In the genomic region with DNA sequence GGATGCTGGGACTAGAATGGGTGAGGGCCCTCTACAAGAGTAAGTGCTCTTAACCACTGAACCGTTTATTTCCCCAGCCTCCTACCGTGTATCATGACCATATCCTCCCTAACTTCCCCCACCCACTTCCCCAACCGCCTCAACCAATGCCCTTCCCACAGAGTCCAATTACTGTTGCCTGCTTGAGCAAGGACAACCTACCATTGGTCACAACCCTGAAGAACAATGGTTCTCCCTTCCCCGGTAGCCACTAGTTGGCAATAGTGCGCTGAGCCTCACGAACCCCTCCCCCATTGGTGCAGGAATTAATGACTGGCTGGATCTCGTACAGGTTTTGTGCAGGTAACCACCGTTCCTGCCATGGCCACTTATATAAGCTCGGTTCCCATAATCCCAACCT, we compare ENCODE assay signal across 12 mouse cellular contexts. TPM values are rescaled to one million over a fixed set of nuclear protein-coding genes. Genes with fewer than 3 reads are reported as not detected.
DNase-seq lines count a peak whose midpoint lies in the region; ATAC-seq and TF ChIP-seq lines count a peak whose summit lies in the region.
"Had no signal": no experiment of that assay in that cellular context is flagged by ENCODE, and none has a peak within 500 bp of the region (broad histone marks: within the 10 kb centered on the region; RNA-seq: fewer than 3 reads in every experiment).

No protein-coding gene starts in this region.

- 60% methylated on average over 9 of the region's 9 CpGs for WGBS in intestine, embryonic 16.5 days
- WGBS in cerebellum, adult 2 months = 76% methylated on average over 9 of the region's 9 CpGs
- 57% methylated on average over 9 of the region's 9 CpGs for WGBS in forebrain, embryonic 16.5 days

- no peaks in the 10 kb centered on the region for H3K27me3 ChIP-seq in ES-Bruce4 (ENCODE audit: control insufficient read depth, insufficient read depth, low read length, poor library complexity, severe bottlenecking)
- H3K27me3 ChIP-seq in intestine, embryonic 16.5 days (replicated peaks; ENCODE audit: control insufficient read depth, insufficient read depth, low read length) = no peaks in the 10 kb centered on the region
- no peaks in the 10 kb centered on the region for H3K27me3 ChIP-seq in cerebellum, adult 2 months (ENCODE audit: control insufficient read depth, insufficient read depth, low read length)
- H3K27me3 ChIP-seq in forebrain, embryonic 16.5 days (replicated peaks; ENCODE audit: control insufficient read depth, insufficient read depth, low read length) = no peaks in the 10 kb centered on the region
- H3K27me3 ChIP-seq: limb, embryonic 15.5 days had no signal

- no peaks in the 10 kb centered on the region for H3K36me3 ChIP-seq in ES-Bruce4 (ENCODE audit: control insufficient read depth, insufficient read depth, low read length, poor library complexity, severe bottlenecking)
- H3K36me3 ChIP-seq in intestine, embryonic 16.5 days (ENCODE audit: control insufficient read depth, insufficient read depth, low read length) = no peaks in the 10 kb centered on the region
- no peaks in the 10 kb centered on the region for H3K36me3 ChIP-seq in forebrain, embryonic 16.5 days (ENCODE audit: control insufficient read depth, insufficient read depth)
- H3K36me3 ChIP-seq: G1E; limb, embryonic 15.5 days had no signal

- no peak for ATAC-seq in intestine, embryonic 16.5 days
- ATAC-seq in forebrain, embryonic 16.5 days = no peak
- ATAC-seq: forebrain, embryonic 13.5 days; hindbrain, embryonic 16.5 days had no signal

- H3K4me1 ChIP-seq in ES-Bruce4 (ENCODE audit: control insufficient read depth, insufficient read depth, low read length) = peaks cover 19% of the 10 kb centered on the region
- H3K4me1 ChIP-seq in intestine, embryonic 16.5 days (ENCODE audit: control insufficient read depth, insufficient read depth, low read length) = peaks cover 45% of the 10 kb centered on the region
- H3K4me1 ChIP-seq in cerebellum, adult 2 months (ENCODE audit: control insufficient read depth, insufficient read depth, low read length) = peaks cover 3% of the 10 kb centered on the region
- H3K4me1 ChIP-seq in forebrain, embryonic 16.5 days (replicated peaks; ENCODE audit: control insufficient read depth, insufficient read depth, low read length) = no peaks in the 10 kb centered on the region

- no peaks in the 10 kb centered on the region for H3K9me3 ChIP-seq in ES-Bruce4 (replicated peaks; ENCODE audit: control insufficient read depth, insufficient read depth, low read length, poor library complexity, severe bottlenecking)
- no peaks in the 10 kb centered on the region for H3K9me3 ChIP-seq in intestine, embryonic 16.5 days (ENCODE audit: control insufficient read depth, low read length)
- no peaks in the 10 kb centered on the region for H3K9me3 ChIP-seq in forebrain, embryonic 16.5 days (ENCODE audit: control insufficient read depth, low read length)
- H3K9me3 ChIP-seq: forebrain, embryonic 13.5 days; G1E; limb, embryonic 15.5 days had no signal

- no peak for TF ChIP-seq POLR2A in ES-Bruce4 (IDR thresholded peaks at IDR 0.05; ENCODE audit: insufficient read depth, low read length)
- no peak for TF ChIP-seq POLR2A in cerebellum, adult 2 months (IDR thresholded peaks at IDR 0.05; ENCODE audit: borderline replicate concordance, insufficient read depth, low read length)

- no peak overlapping the region for H3K4me2 ChIP-seq in intestine, embryonic 16.5 days (ENCODE audit: low read depth, low read length)
- no peak overlapping the region for H3K4me2 ChIP-seq in forebrain, embryonic 16.5 days (ENCODE audit: low read length)
- H3K4me2 ChIP-seq: forebrain, embryonic 13.5 days; limb, embryonic 15.5 days had no signal

- H3K4me3 ChIP-seq in ES-Bruce4 (ENCODE audit: low read depth, low read length) = peak overlapping the region; percentile 27
- H3K4me3 ChIP-seq in intestine, embryonic 16.5 days (ENCODE audit: low read length) = no peak overlapping the region
- no peak overlapping the region for H3K4me3 ChIP-seq in cerebellum, adult 2 months (replicated peaks; ENCODE audit: insufficient read depth, low read depth, low read length)
- H3K4me3 ChIP-seq in forebrain, embryonic 16.5 days (replicated peaks; ENCODE audit: low read length) = no peak overlapping the region
- H3K4me3 ChIP-seq: forebrain, embryonic 13.5 days; limb, embryonic 15.5 days had no signal

- peak; percentile 74 for TF ChIP-seq EP300 in ES-Bruce4 (IDR thresholded peaks at IDR 0.05; ENCODE audit: insufficient read depth, low read depth, low read length)

- intact Hi-C loops in heart, postnatal 10 days (cut with DNase I) = no loop called here

- peak; percentile 75 for TF ChIP-seq CTCF in ES-Bruce4 (IDR thresholded peaks at IDR 0.05; ENCODE audit: low read depth, low read length)
- TF ChIP-seq CTCF in cerebellum, adult 2 months (IDR thresholded peaks at IDR 0.05; ENCODE audit: borderline replicate concordance, insufficient read depth, low read depth, low read length) = no peak

- peak overlapping the region; percentile 45 for H3K27ac ChIP-seq in ES-Bruce4 (ENCODE audit: insufficient read depth, low read length)
- peak overlapping the region; percentile 75 for H3K27ac ChIP-seq in intestine, embryonic 16.5 days (ENCODE audit: low read length)
- H3K27ac ChIP-seq in cerebellum, adult 2 months (ENCODE audit: insufficient read depth, low read length) = no peak overlapping the region
- H3K27ac ChIP-seq in forebrain, embryonic 16.5 days (ENCODE audit: low read length) = no peak overlapping the region
- H3K27ac ChIP-seq: forebrain, embryonic 13.5 days; limb, embryonic 15.5 days had no signal

- peak overlapping the region; percentile 14 for H3K9ac ChIP-seq in ES-Bruce4 (ENCODE audit: low read depth, poor library complexity, severe bottlenecking)
- no peak overlapping the region for H3K9ac ChIP-seq in intestine, embryonic 16.5 days (ENCODE audit: low read depth, low read length)
- H3K9ac ChIP-seq in forebrain, embryonic 16.5 days (replicated peaks; ENCODE audit: low read depth, low read length) = no peak overlapping the region
- H3K9ac ChIP-seq: forebrain, embryonic 13.5 days; limb, embryonic 15.5 days had no signal

- peak; percentile 21 to 38 for DNase-seq in heart, postnatal 10 days
- DNase-seq in heart, adult 9 months (ENCODE audit: low spot score in 2 of 2) = no peak
- DNase-seq in lung, postnatal 36 days = peak; percentile 70
- no peak for DNase-seq in cerebellum, adult 2 months
- no peak for DNase-seq in layer of hippocampus, postnatal 36 days

RNA-seq across cellular contexts. Expression of a gene that starts 19.6 kb away (rescaled TPM):
- total RNA-seq in heart, postnatal 10 days (2021) = 1 to 10 TPM; 3.0 TPM
- polyA plus RNA-seq in ES-Bruce4 (2011; ENCODE audit: insufficient read depth, insufficient read length, low read depth, missing spikeins) = 7.7 TPM in 2 replicates
- polyA plus RNA-seq in intestine, embryonic 16.5 days (2015; fragmentation: Nextera tagmentation; extraction: Ambion mirVana) = 7.4 and 7.7 TPM in 2 replicates
- polyA plus RNA-seq in cerebellum, adult 2 months (2012; rRNA removed) = 3.0 and 3.2 TPM in 2 replicates
- 1 to 10 TPM; 2.4 to 3.1 TPM for total RNA-seq in layer of hippocampus, postnatal 36 days (2021)
- 0.68 and 0.79 TPM in 2 replicates for polyA plus RNA-seq in forebrain, embryonic 16.5 days (2015; fragmentation: Nextera tagmentation; extraction: Ambion mirVana)
- polyA plus RNA-seq: G1E had no signal

RNA-seq across cellular contexts. Expression of a gene that starts 28.4 kb away (rescaled TPM):
- under 1 TPM; 0.27 to 0.43 TPM for total RNA-seq in heart, postnatal 10 days (2021)
- 13.1 and 14.6 TPM in 2 replicates for polyA plus RNA-seq in ES-Bruce4 (2011; ENCODE audit: insufficient read depth, insufficient read length, low read depth, missing spikeins)
- 99.8 and 112 TPM in 2 replicates for polyA plus RNA-seq in intestine, embryonic 16.5 days (2015; fragmentation: Nextera tagmentation; extraction: Ambion mirVana)
- polyA plus RNA-seq in cerebellum, adult 2 months (2012; rRNA removed) = 26.6 and 28.8 TPM in 2 replicates
- total RNA-seq in layer of hippocampus, postnatal 36 days (2021) = 10 to 100 TPM; 16.0 to 17.0 TPM
- 5.6 and 7.6 TPM in 2 replicates for polyA plus RNA-seq in forebrain, embryonic 16.5 days (2015; fragmentation: Nextera tagmentation; extraction: Ambion mirVana)

Comparison
In these comparisons a context has a peak if more than half of its experiments do, and no peak if none do; other contexts are left out.
1. DNase-seq: peak in heart, postnatal 10 days (2 of 2) and lung, postnatal 36 days (single experiment); none in heart, adult 9 months (0 of 2), cerebellum, adult 2 months (0 of 2) and layer of hippocampus, postnatal 36 days (0 of 2).
2. H3K27ac ChIP-seq: peak in ES-Bruce4 (single experiment) and intestine, embryonic 16.5 days (single experiment); none in cerebellum, adult 2 months (single experiment) and forebrain, embryonic 16.5 days (single experiment).